Mouse (Mus musculus): ENCODE results near the gene Mtmr2.

Mtmr2 gene

GRCm38 (mm10) chr9:13804480-13804879, 56.3 kb downstream of the Mtmr2 start:
- in situ Hi-C loops (cut with MboI, MseI) = loop anchor here (25.0 kb wide), 1 partner anchor 1533 kb away; no protein-coding TSS in a partner anchor

GRCm38 (mm10) chr9:13806854-13807253, 58.6 kb downstream of the Mtmr2 start:
- in situ Hi-C loops (cut with MboI, MseI) = loop anchor here (25.0 kb wide), 1 partner anchor 1530 kb away; no protein-coding TSS in a partner anchor

GRCm38 (mm10) chr9:13807657-13808056, 59.4 kb downstream of the Mtmr2 start:
- in situ Hi-C loops (cut with MboI, MseI) = loop anchor here (25.0 kb wide), 1 partner anchor 1530 kb away; no protein-coding TSS in a partner anchor

GRCm38 (mm10) chr9:13809937-13810336, 61.7 kb downstream of the Mtmr2 start:
- in situ Hi-C loops (cut with MboI, MseI) = loop anchor here (25.0 kb wide), 1 partner anchor 1527 kb away; no protein-coding TSS in a partner anchor

- in situ Hi-C loops (cut with MboI, MseI) = loop anchor here (25.0 kb wide), 1 partner anchor 1519 kb away; no protein-coding TSS in a partner anchor
Observed at GRCm38 (mm10) chr9:13818369-13818768, 70.2 kb downstream of the Mtmr2 start.

- in situ Hi-C loops (cut with MboI, MseI) = loop anchor here (25.0 kb wide), 1 partner anchor 1517 kb away; no protein-coding TSS in a partner anchor
Observed at GRCm38 (mm10) chr9:13820774-13821173, 72.6 kb downstream of the Mtmr2 start.

GRCm38 (mm10) chr9:13825896-13826295, 77.7 kb downstream of the Mtmr2 start:
- in situ Hi-C loops (cut with MboI, MseI) = no loop called here

- in situ Hi-C loops (cut with MboI, MseI) = no loop called here
Observed at GRCm38 (mm10) chr9:13826391-13826805, 78.2 kb downstream of the Mtmr2 start.

GRCm38 (mm10) chr9:13826832-13827405, 78.7 kb downstream of the Mtmr2 start, which contains the start of gene Cep57:
Cep57 (minus strand) TSS chr9:13827107.
- in situ Hi-C loops (cut with MboI, MseI) = no loop called here

GRCm38 (mm10) chr9:13827406-13828086, 79.3 kb downstream of the Mtmr2 start, which contains the start of gene Fam76b:
Fam76b (plus strand) TSS chr9:13827716.
- in situ Hi-C loops (cut with MboI, MseI) = no loop called here

- in situ Hi-C loops (cut with MboI, MseI) = no loop called here
Observed at GRCm38 (mm10) chr9:13828087-13828441, 79.9 kb downstream of the Mtmr2 start.

- in situ Hi-C loops (cut with MboI, MseI) = loop anchor here (10.0 kb wide), 1 partner anchor 960 kb away; no protein-coding TSS in a partner anchor
Observed at GRCm38 (mm10) chr9:13835256-13835655, 87.0 kb downstream of the Mtmr2 start.

- in situ Hi-C loops (cut with MboI, MseI) = loop anchor here (10.0 kb wide), 1 partner anchor 958 kb away; no protein-coding TSS in a partner anchor
Observed at GRCm38 (mm10) chr9:13836726-13837125, 88.5 kb downstream of the Mtmr2 start.

- in situ Hi-C loops (cut with MboI, MseI) = no loop called here
Observed at GRCm38 (mm10) chr9:13847591-13847990, 99.4 kb downstream of the Mtmr2 start.

- in situ Hi-C loops (cut with MboI, MseI) = no loop called here
Observed at GRCm38 (mm10) chr9:13848481-13849480, 100.6 kb downstream of the Mtmr2 start.

GRCm38 (mm10) chr9:13853876-13854275, 105.7 kb downstream of the Mtmr2 start:
- in situ Hi-C loops (cut with MboI, MseI) = no loop called here
